Mouse (Mus musculus) embryonic fibroblast, embryonic 13.5 days (primary cell): ENCODE data around the gene B4galnt1. TPM values are rescaled to one million over a fixed set of nuclear protein-coding genes. Genes with fewer than 3 reads are reported as not detected.

Experiments
- H3K27ac ChIP-seq: 2 replicates; pipeline ENCODE4 v1.5.1; 2012; ENCODE audit warnings: low read length, control low read depth, inconsistent platforms; ENCODE audit not compliant: insufficient read depth
- H3K4me1 ChIP-seq: 2 replicates; pipeline ENCODE4 v1.6.1; 2011; ENCODE audit warnings: low read length; ENCODE audit not compliant: control insufficient read depth, insufficient read depth
- H3K4me3 ChIP-seq: 2 replicates; pipeline ENCODE4 v1.5.1; 2011; ENCODE audit warnings: mild to moderate bottlenecking, control low read depth, low read length; ENCODE audit not compliant: insufficient read depth
- CTCF ChIP-seq: IDR thresholded peaks from 2 replicates; pipeline ENCODE4 v1.5.1; 2011; ENCODE audit warnings: mild to moderate bottlenecking, control low read depth, low read length, moderate library complexity, borderline replicate concordance; ENCODE audit not compliant: insufficient read depth
- POLR2A ChIP-seq: IDR thresholded peaks from 2 replicates; pipeline ENCODE4 v1.6.1; 2011; ENCODE audit warnings: low read depth, mild to moderate bottlenecking, control low read depth, low read length, moderate library complexity
- polyA plus RNA-seq: library from polyadenylated mRNA; stranded (reverse); fragments of >200 nt; gene quantifications from 2 replicates; pipeline ENCODE4 v1.2.4, GENCODE M21; 2011; ENCODE audit warnings: low read depth; ENCODE audit not compliant: missing spikeins, insufficient read length

B4galnt1 gene
- polyA plus RNA-seq, 1 experiment = 28.3 TPM

- TF ChIP-seq CTCF (no peak), POLR2A (no peak)
- H3K4me3 ChIP-seq = no peak overlapping the region
Measured at GRCm38 (mm10) chr10:127177235-127177634, 12.2 kb downstream of the B4galnt1 start.

GRCm38 (mm10) chr10:127177719-127178118 lies 12.7 kb downstream of the B4galnt1 start:
- peak; percentile 48; the same call in 1 of the 2 replicates for TF ChIP-seq POLR2A
- peak; percentile 39; the same call in 1 of the 2 replicates for TF ChIP-seq CTCF
- H3K4me3 ChIP-seq = no peak overlapping the region
- H3K27ac ChIP-seq = no peak overlapping the region
- 0 out of 2 replicates have a peak, but pooled peaks cover 4% of the 10 kb centered on the region for H3K4me1 ChIP-seq

More at GRCm38 (mm10) chr10:127177235-127177634, 12.2 kb downstream of the B4galnt1 start:
- H3K4me1 ChIP-seq = 0 out of 2 replicates have a peak, but pooled peaks cover 4% of the 10 kb centered on the region
- H3K27ac ChIP-seq = no peak overlapping the region

GRCm38 (mm10) chr10:127178286-127179027 lies 13.4 kb downstream of the B4galnt1 start:
- no peak for TF ChIP-seq CTCF
- no peak for TF ChIP-seq POLR2A
- Histone ChIP-seq H3K27ac (no peak overlapping the region), H3K4me1 (0 out of 2 replicates have a peak, but pooled peaks cover 4% of the 10 kb centered on the region), H3K4me3 (no peak overlapping the region)

- Histone ChIP-seq H3K4me3 (no peak within 1 kb of the TSS), H3K27ac (no peak within 1 kb of the TSS), H3K4me1 (0 out of 2 replicates have a peak, but pooled peaks cover 4% of the 10 kb centered on the region)
- TF ChIP-seq CTCF (no peak), POLR2A (no peak)
Measured at GRCm38 (mm10) chr10:127179871-127180694, 15.1 kb downstream of the B4galnt1 start, which contains the start of gene Slc26a10. TSS of gene Slc26a10 (minus strand) at chr10:127180645.

GRCm38 (mm10) chr10:127180695-127181047 lies 15.6 kb downstream of the B4galnt1 start:
- Histone ChIP-seq H3K4me1 (0 out of 2 replicates have a peak, but pooled peaks cover 4% of the 10 kb centered on the region), H3K27ac (no peak overlapping the region), H3K4me3 (no peak overlapping the region)
- TF ChIP-seq CTCF (no peak), POLR2A (no peak)

GRCm38 (mm10) chr10:127181566-127181965 lies 16.5 kb downstream of the B4galnt1 start:
- H3K27ac ChIP-seq = no peak overlapping the region
- H3K4me3 ChIP-seq = no peak overlapping the region
- TF ChIP-seq CTCF (no peak), POLR2A (peak; percentile 48)
- 0 out of 2 replicates have a peak, but pooled peaks cover 4% of the 10 kb centered on the region for H3K4me1 ChIP-seq

- Histone ChIP-seq H3K4me1 (0 out of 2 replicates have a peak, but pooled peaks cover 4% of the 10 kb centered on the region), H3K4me3 (no peak overlapping the region), H3K27ac (no peak overlapping the region)
- no peak for TF ChIP-seq POLR2A
- no peak for TF ChIP-seq CTCF
Measured at GRCm38 (mm10) chr10:127182624-127183023, 17.6 kb downstream of the B4galnt1 start.

GRCm38 (mm10) chr10:127183759-127184158 lies 18.7 kb downstream of the B4galnt1 start:
- Histone ChIP-seq H3K27ac (no peak overlapping the region), H3K4me1 (0 out of 2 replicates have a peak, but pooled peaks cover 4% of the 10 kb centered on the region), H3K4me3 (no peak overlapping the region)
- no peak for TF ChIP-seq POLR2A
- no peak for TF ChIP-seq CTCF

GRCm38 (mm10) chr10:127185101-127185500 lies 20.1 kb downstream of the B4galnt1 start:
- H3K4me1 ChIP-seq = no peaks in the 10 kb centered on the region
- no peak overlapping the region for H3K4me3 ChIP-seq
- no peak for TF ChIP-seq CTCF
- no peak overlapping the region for H3K27ac ChIP-seq
